Mouse (Mus musculus): ENCODE data around the gene Lemd2. TPM values are rescaled to one million over a fixed set of nuclear protein-coding genes. Genes with fewer than 3 reads are reported as not detected.

The Lemd2 gene
- total RNA-seq, 2 experiments from 2014 or later: 42.5 to 51.3 TPM

DNA sequence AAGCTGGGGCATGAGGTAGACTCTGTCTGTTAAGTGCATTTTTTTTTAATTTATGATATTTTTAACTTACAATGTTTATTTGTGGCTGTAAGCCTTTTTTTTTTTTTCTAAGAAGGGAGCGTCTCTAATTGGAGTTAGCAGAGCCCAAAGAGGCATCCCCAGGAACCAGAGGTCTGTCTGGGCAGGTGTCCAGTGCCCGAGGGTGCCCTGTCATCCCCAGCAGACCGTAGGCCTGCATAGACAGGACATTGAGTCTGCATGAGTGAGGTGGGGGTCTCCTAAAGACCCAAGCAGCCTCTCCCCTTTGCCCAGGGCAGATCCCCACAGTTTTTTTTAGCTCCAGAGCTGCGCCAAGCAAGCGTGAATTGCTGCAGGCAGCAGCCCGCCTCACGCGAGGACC lies 48.5 kb downstream of the Lemd2 start:
- DNase-seq: no peak

DNA sequence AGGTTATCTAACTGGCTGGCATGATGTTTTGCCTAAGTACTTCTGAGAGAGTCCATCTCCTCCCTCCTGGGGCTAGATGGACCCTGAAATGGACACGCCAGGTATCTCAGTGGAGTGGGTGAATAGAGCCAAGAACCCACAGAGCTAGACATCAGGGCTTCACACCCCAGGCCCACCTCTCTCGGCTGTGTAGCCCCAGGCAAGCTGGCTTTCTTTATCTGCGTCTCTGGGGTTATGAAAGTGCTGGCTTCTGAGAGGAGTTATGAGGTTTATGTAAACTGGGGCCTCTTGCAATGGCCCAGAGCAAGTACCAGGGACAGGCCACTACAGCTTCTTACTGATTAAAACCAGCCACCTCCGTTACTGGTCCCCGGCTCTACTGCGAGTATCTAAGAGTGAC lies 49.4 kb downstream of the Lemd2 start:
- no peak for DNase-seq

DNA sequence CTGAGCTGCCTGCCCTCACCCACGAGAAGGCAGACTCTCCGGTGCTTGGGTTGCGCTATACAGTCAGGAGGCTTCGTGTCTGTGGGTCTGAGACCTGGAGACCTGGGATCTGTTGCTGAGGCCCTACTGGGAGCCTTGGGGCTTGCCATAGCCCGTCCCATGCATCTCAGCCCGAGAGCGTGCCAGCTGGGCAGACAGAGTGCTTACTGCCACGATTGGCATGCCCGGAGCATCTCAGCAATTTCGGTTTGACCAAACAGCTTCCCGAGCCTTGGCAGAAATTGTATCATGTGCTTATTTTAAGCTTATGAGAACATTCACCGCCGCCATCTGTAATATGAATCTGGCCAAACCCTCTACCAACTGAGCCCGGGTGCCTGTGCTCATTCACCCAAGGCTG lies 50.0 kb downstream of the Lemd2 start:
- DNase-seq: no peak

DNA sequence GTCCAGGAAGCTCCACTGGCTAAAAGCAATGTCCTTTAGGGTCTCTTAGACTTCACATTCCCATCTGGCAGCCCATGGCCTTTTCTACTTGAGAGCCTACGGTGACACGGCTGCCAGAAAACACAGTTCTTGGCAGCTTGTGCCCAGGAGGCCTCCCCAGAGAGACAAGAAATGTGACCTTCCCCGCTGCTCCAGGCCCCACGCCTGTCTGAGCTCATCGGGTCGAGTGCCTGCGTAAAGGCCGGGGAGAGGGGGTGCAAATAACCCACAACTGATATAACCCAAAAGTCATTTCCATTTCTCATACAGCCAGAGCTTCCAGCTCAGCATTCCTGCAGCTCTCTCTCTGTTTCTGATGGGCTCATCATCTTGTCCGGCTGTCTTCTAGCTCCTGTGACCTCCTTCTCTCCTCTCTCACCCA lies 50.5 kb downstream of the Lemd2 start:
- DNase-seq: peak; percentile 86

DNA sequence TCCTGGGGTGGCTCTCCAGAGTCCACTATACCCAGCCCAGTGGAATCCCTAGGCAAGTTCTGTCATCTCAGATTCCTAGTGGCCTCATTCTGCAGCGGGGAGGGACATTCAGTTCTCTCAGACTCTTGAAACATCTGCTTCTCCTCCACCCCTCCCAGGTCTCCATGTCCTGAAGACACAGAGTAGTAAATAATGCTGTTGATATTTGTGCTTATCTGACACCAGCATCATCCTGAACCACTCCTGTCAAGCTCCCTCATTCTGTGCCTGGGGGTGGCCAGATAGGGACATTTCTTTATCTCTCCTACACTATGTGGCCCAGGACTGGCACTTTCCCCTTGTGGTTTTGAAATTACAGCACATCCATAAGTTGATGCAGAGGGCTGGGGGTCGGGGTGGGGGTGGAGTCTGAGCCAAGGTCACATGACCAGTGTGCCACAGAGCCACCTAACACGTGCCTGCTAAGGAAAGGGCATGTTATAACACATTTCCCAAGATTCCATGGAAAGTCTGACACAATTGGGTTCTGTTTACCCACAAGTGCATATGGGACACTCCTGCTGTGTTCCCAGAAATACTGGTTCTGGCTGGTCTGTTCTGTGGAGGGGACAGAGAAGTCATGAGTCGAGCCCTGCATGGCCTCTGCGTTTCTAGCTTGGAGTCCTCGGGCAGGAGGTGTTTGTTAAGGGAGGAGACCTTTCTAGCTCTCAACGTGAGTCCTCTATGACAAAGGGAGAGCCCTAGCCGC lies 51.1 kb downstream of the Lemd2 start:
- no peak for DNase-seq

DNA sequence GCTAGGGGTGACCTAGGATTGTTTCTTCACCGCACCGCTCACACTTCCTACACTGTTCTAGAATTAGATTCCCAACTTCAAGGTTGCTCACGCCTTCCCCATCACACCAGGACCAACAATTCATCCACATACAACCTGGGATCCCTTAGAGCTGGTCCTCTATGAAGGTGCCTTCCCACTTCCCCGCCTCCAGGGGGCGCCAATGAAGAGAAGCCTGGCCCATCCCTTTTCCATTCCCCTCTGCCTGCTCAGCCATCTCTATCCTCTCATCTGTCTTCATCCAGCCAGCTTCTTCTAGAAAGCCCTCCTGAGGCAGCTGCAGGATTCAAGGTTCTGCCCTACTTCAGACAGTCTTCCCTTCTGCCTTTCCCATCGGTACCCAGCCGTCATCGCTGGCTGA lies 52.9 kb downstream of the Lemd2 start:
- no peak for DNase-seq

DNA sequence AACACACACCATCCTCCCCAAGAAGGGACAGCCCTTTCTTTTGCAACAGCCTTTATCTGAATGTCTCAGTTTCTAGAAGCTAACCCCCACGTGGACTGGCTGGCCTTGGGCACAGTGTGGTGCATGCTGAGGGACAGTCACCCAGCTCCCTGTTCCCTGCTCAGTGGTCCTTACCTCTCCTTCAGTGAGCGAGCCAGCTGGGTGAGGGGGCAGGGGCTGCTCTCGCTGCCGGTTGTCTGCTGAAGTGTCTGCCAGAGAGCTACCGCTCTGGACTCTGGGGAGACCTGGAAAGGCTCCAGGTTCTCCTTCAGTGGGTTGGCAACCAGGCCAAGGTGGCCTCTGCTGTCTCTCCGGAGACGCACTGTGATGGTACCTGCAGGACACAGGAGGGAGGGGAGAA lies 53.4 kb downstream of the Lemd2 start:
- peak; percentile 61 for DNase-seq

DNA sequence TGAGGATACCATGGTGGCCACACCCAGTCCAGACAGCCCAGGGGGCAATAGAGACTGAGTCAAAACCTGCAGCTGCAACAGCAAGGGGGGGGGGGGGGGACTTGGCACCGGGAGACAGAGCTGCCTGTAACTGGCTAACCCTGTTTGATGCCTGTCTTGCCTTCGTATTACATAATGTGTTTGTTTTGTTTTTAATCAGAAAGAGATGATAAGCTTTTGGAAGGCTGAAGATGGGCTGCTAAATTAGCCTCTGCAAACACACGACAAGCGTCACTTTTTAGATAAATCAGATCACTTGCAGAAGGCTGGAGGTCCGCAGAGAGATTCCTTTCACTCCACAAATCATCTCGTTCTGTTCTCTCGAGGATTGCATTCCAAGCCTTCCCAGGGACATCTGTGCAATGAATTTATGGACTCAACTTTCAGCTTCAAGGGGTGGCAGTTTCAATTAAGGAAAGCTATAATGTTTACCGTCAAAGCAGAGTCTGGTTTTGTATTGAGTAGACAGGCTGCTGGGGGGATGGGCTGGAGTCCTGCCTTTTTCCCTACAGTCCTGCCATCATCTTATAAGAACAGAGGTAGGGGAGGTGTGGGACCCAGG lies 57.8 kb downstream of the Lemd2 start:
- no peak for DNase-seq

DNA sequence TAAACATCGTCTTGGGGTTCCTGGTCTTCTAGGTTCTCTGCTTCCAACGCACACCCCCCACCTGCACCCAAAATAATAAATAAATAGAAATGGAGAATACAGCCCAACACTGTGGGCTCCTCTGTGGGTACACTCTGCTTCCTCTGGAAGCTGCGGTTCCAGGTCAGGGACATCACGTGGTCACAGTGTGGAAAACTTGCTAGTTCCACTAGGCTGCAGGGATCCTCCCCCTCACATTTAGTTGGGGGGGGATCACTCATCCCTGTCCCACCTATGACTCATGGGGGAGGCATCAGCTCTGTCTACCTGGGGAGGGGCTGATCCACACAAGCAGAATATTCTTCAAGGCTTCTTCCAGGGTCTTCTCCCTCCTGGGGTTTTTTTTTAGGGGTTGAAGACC lies 60.1 kb downstream of the Lemd2 start:
- DNase-seq: no peak

DNA sequence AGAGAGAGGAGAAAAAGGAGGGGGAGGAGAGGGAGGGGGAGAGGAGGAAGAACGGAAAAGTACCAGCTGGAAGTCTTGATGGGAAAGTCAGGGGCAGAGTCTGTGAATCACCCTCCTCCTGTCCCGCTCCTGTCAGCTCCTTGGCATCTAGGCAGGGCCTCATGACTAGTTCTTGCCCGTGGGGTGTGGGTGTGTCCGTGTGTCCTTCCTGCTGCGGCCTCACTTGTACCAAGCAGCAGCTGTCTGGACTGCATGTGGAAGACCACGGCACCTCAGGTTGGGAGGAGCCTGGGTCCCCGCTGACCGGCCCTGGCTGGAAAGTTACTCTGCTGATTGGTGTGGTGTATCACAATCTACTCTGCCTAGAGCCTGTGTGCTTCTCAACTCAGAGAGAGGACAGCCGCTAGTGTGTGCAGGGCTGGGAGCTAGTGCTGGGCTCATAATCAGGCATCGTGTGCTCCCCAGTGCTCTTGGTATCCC lies 62.3 kb downstream of the Lemd2 start:
- DNase-seq: peak; percentile 51

DNA sequence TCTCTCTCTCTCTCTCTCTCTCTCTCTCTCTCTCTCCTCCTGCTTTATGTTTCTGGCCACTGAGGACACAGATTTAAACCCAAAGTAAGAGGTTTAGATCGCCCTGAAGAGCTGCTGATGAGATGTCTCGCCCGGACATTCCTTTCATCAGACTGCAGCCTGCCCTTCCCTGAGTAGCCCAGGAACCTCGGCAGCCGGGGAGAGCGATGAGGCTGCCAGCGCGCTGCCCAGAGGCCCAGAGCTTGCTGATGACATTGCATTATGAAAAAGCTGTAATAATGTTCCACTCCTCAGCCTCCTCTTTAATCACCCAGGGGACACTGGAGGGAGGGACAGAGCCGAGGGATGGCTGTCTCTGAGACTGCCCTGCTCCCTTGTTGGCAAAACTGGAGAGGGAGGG lies 64.0 kb downstream of the Lemd2 start:
- no peak for DNase-seq

Other genes starting within 250 kb of the Lemd2 start
- 1 to 10 TPM; 5.2 to 7.4 TPM for gene Zbtb9, start 231.3 kb downstream of the Lemd2 start, total RNA-seq (2021)
- 10 to 100 TPM; 35.4 to 42.4 TPM for gene Bak1, start 175.5 kb downstream of the Lemd2 start, total RNA-seq (2021)
- 1 to 10 TPM; 8.7 to 9.7 TPM for gene Itpr3, start 147.2 kb downstream of the Lemd2 start, total RNA-seq (2021)
- 100 to 1,000 TPM; 152 to 180 TPM for gene Uqcc2, start 70.6 kb downstream of the Lemd2 start, total RNA-seq (2021)
- gene Ip6k3, start 36.7 kb downstream of the Lemd2 start, total RNA-seq (2021): 1 to 10 TPM; 2.3 to 6.1 TPM

All from adrenal gland, postnatal 10 days (tissue).